Mouse (Mus musculus): ENCODE data around the gene Epor. TPM values are rescaled to one million over a fixed set of nuclear protein-coding genes. Genes with fewer than 3 reads are reported as not detected.

Gene Epor
- total RNA-seq, 1 experiment from 2014 or later: 1.8 TPM

Other genes starting within 250 kb of the Epor start
- 126 and 145 TPM in 2 replicates for gene Ldlr, start 240.0 kb downstream of the Epor start, total RNA-seq (2021)
- 4.7 and 5.6 TPM in 2 replicates for gene Spc24, start 203.2 kb downstream of the Epor start, total RNA-seq (2021)
- 37.3 and 46.2 TPM in 2 replicates for gene Kank2, start 164.8 kb downstream of the Epor start, total RNA-seq (2021)
- gene Angptl8, start 128.0 kb downstream of the Epor start, total RNA-seq (2021): 4.5 and 17.1 TPM in 2 replicates
- 45.6 and 46.0 TPM in 2 replicates for gene Dock6, start 110.9 kb downstream of the Epor start, total RNA-seq (2021)
- 36.3 and 71.9 TPM in 2 replicates for gene Rab3d, start 45.3 kb downstream of the Epor start, total RNA-seq (2021)
- 13.6 and 19.1 TPM in 2 replicates for gene Ccdc159, start 36.0 kb downstream of the Epor start, total RNA-seq (2021)
- 471 and 609 TPM in 2 replicates for gene Tmem205, start 36.0 kb downstream of the Epor start, total RNA-seq (2021)
- gene Plppr2, start 26.5 kb downstream of the Epor start, total RNA-seq (2021): 35.6 and 40.5 TPM in 2 replicates
- gene Swsap1, start 7.8 kb downstream of the Epor start, total RNA-seq (2021): 14.0 and 19.4 TPM in 2 replicates
- 33.9 and 66.9 TPM in 2 replicates for gene Rgl3, start 25.9 kb upstream of the Epor start, total RNA-seq (2021)
- gene Ccdc151, start 39.1 kb upstream of the Epor start, total RNA-seq (2021): 1.3 and 3.7 TPM in 2 replicates
- gene Prkcsh, start 39.3 kb upstream of the Epor start, total RNA-seq (2021): 161 and 164 TPM in 2 replicates
- 0.90 and 2.9 TPM in 2 replicates for gene Elavl3, start 88.5 kb upstream of the Epor start, total RNA-seq (2021)
- gene Gm49318, start 107.8 kb upstream of the Epor start, total RNA-seq (2021): not detected in 2 replicates
- 9.4 and 12.4 TPM in 2 replicates for gene Zfp653, start 107.9 kb upstream of the Epor start, total RNA-seq (2021)
- gene Ecsit, start 121.9 kb upstream of the Epor start, total RNA-seq (2021): 45.7 and 60.4 TPM in 2 replicates
- 0.46 and 0.76 TPM in 2 replicates for gene Cnn1, start 135.7 kb upstream of the Epor start, total RNA-seq (2021)
- 75.1 and 75.8 TPM in 2 replicates for gene Elof1, start 153.7 kb upstream of the Epor start, total RNA-seq (2021)
- 19.0 and 25.4 TPM in 2 replicates for gene Acp5, start 172.2 kb upstream of the Epor start, total RNA-seq (2021)
- 52.5 and 64.8 TPM in 2 replicates for gene Pigyl, start 193.3 kb upstream of the Epor start, total RNA-seq (2021)
- 2.4 and 3.2 TPM in 2 replicates for gene Zfp872, start 224.6 kb upstream of the Epor start, total RNA-seq (2021)

Data from adrenal gland, postnatal 25 days (tissue).